ENCODE assay signal across 8 mouse cellular contexts in genomic region chr6:119903081-119903789, GRCm38 (mm10). TPM values are rescaled to one million over a fixed set of nuclear protein-coding genes. Genes with fewer than 3 reads are reported as not detected.
A peak's percentile ranks its signal among the peaks of the same experiment; 100 is the strongest.
DNase-seq lines count a peak whose midpoint lies in the region; ATAC-seq and TF ChIP-seq lines count a peak whose summit lies in the region.

No protein-coding gene starts in this region.

- WGBS in embryonic facial prominence, embryonic 15.5 days = 14% methylated on average over 15 of the region's 15 CpGs
- 22% methylated on average over 15 of the region's 15 CpGs for WGBS in limb, embryonic 14.5 days
- WGBS in stomach, embryonic 16.5 days = 14% methylated on average over 15 of the region's 15 CpGs

- TF ChIP-seq CTCF in C2C12 (IDR thresholded peaks at IDR 0.05; ENCODE audit: control insufficient read depth, insufficient read depth, insufficient read length) = no peak

- peak; percentile 35 to 44 for DNase-seq in cerebellum, postnatal 14 days
- no peak for DNase-seq in cerebellum, adult 11-12 months
- no peak for DNase-seq in limb, embryonic 14.5 days (ENCODE audit: low spot score)
- DNase-seq in left cerebral cortex, postnatal 36 days (ENCODE audit: low spot score in 2 of 2) = no peak
- no peak for DNase-seq in layer of hippocampus, postnatal 25 days (ENCODE audit: extremely low spot score in 1 of 2, low spot score in 1 of 2)

- H3K9me3 ChIP-seq in embryonic facial prominence, embryonic 15.5 days (replicated peaks) = no peaks in the 10 kb centered on the region
- no peaks in the 10 kb centered on the region for H3K9me3 ChIP-seq in limb, embryonic 14.5 days (ENCODE audit: control insufficient read depth, low read length)
- no peaks in the 10 kb centered on the region for H3K9me3 ChIP-seq in stomach, embryonic 16.5 days (replicated peaks; ENCODE audit: control insufficient read depth, low read length)

- H3K27me3 ChIP-seq in C2C12 (ENCODE audit: control insufficient read depth, insufficient read depth, insufficient read length) = no peaks in the 10 kb centered on the region
- no peaks in the 10 kb centered on the region for H3K27me3 ChIP-seq in embryonic facial prominence, embryonic 15.5 days
- no peaks in the 10 kb centered on the region for H3K27me3 ChIP-seq in limb, embryonic 14.5 days (ENCODE audit: control insufficient read depth, insufficient read depth, low read length)
- H3K27me3 ChIP-seq in stomach, embryonic 16.5 days (ENCODE audit: control insufficient read depth, insufficient read depth, low read length) = no peaks in the 10 kb centered on the region

- intact Hi-C loops in left cerebral cortex, postnatal 36 days (cut with DNase I) = loop anchor here (2.0 to 5.0 kb wide), 2 partner anchors 110 to 421 kb away; no protein-coding TSS in a partner anchor

- peaks cover 35% of the 10 kb centered on the region for H3K79me3 ChIP-seq in C2C12 (ENCODE audit: low read depth)

- peak overlapping the region; percentile 99 for H3K27ac ChIP-seq in embryonic facial prominence, embryonic 15.5 days (replicated peaks)
- peak overlapping the region; percentile 92 for H3K27ac ChIP-seq in limb, embryonic 14.5 days (replicated peaks; ENCODE audit: low read depth, low read length)
- peak overlapping the region; percentile 98 for H3K27ac ChIP-seq in stomach, embryonic 16.5 days (ENCODE audit: low read length)

- H3K79me2 ChIP-seq in C2C12 (ENCODE audit: control insufficient read depth, insufficient read depth) = peaks cover 57% of the 10 kb centered on the region

- peak overlapping the region; percentile 60 for H3K4me2 ChIP-seq in embryonic facial prominence, embryonic 15.5 days (replicated peaks)
- peak overlapping the region; percentile 77 for H3K4me2 ChIP-seq in limb, embryonic 14.5 days (replicated peaks; ENCODE audit: low read depth, low read length, severe bottlenecking)
- peak overlapping the region; percentile 84 for H3K4me2 ChIP-seq in stomach, embryonic 16.5 days (ENCODE audit: low read depth, low read length)

- TF ChIP-seq POLR2A in limb, embryonic 14.5 days (IDR thresholded peaks at IDR 0.05; ENCODE audit: borderline replicate concordance, extremely low read depth, insufficient read depth, insufficient read length) = no peak

- ATAC-seq in embryonic facial prominence, embryonic 15.5 days (ENCODE audit: insufficient number of reproducible peaks, low FRiP score, low TSS enrichment, low read depth) = no peak
- ATAC-seq in limb, embryonic 14.5 days (ENCODE audit: low FRiP score, low read depth) = peak; percentile 28; the same call in 1 of the 2 replicates
- ATAC-seq in stomach, embryonic 16.5 days (ENCODE audit: insufficient read depth, low FRiP score) = no peak; the same call in 1 of the 2 replicates

- H3K4me1 ChIP-seq in embryonic facial prominence, embryonic 15.5 days = peaks cover 6% of the 10 kb centered on the region
- peaks cover 5% of the 10 kb centered on the region for H3K4me1 ChIP-seq in limb, embryonic 14.5 days (ENCODE audit: control insufficient read depth, insufficient read depth, low read length)
- H3K4me1 ChIP-seq in stomach, embryonic 16.5 days (ENCODE audit: control insufficient read depth, insufficient read depth, low read length) = peaks cover 4% of the 10 kb centered on the region; the same call in 1 of the 2 replicates

- H3K36me3 ChIP-seq in C2C12 (ENCODE audit: control insufficient read depth, insufficient read depth) = peaks cover 5% of the 10 kb centered on the region
- H3K36me3 ChIP-seq in embryonic facial prominence, embryonic 15.5 days = no peaks in the 10 kb centered on the region
- H3K36me3 ChIP-seq in limb, embryonic 14.5 days (ENCODE audit: control insufficient read depth, insufficient read depth, low read length) = no peaks in the 10 kb centered on the region; the same call in 1 of the 2 replicates
- no peaks in the 10 kb centered on the region for H3K36me3 ChIP-seq in stomach, embryonic 16.5 days (ENCODE audit: control insufficient read depth, insufficient read depth, low read length)

- peak overlapping the region; percentile 99 for H3ac ChIP-seq in C2C12 (ENCODE audit: control insufficient read depth, insufficient read length, low read depth)

- peak overlapping the region; percentile 91 for H3K4me3 ChIP-seq in C2C12 (ENCODE audit: insufficient read depth, poor library complexity, severe bottlenecking)
- H3K4me3 ChIP-seq in embryonic facial prominence, embryonic 15.5 days (replicated peaks) = peak overlapping the region; percentile 94
- peak overlapping the region; percentile 90 for H3K4me3 ChIP-seq in limb, embryonic 14.5 days (replicated peaks; ENCODE audit: low read length)
- peak overlapping the region; percentile 94 for H3K4me3 ChIP-seq in stomach, embryonic 16.5 days (replicated peaks; ENCODE audit: low read length)

- peak overlapping the region; percentile 85 for H3K9ac ChIP-seq in embryonic facial prominence, embryonic 15.5 days
- H3K9ac ChIP-seq in limb, embryonic 14.5 days (ENCODE audit: low read depth, low read length, severe bottlenecking) = peak overlapping the region; percentile 94
- peak overlapping the region; percentile 94 for H3K9ac ChIP-seq in stomach, embryonic 16.5 days (ENCODE audit: low read length)

TF ChIP-seq in C2C12, 6 proteins besides CTCF, POLR2A, EP300 and RAD21:
- no peak for TF ChIP-seq FOSL1 (IDR thresholded peaks at IDR 0.05; ENCODE audit: insufficient read depth, low read length, poor library complexity, severe bottlenecking)
- TF ChIP-seq MAX (IDR thresholded peaks at IDR 0.05) = no peak
- TF ChIP-seq MYOG (IDR thresholded peaks at IDR 0.05; ENCODE audit: control insufficient read depth, extremely low read depth, insufficient read length) = no peak
- TF ChIP-seq MYOD1 (IDR thresholded peaks at IDR 0.05; ENCODE audit: control insufficient read depth, insufficient read length, low read depth) = no peak
- TF ChIP-seq CEBPB (IDR thresholded peaks at IDR 0.05; ENCODE audit: low read depth) = no peak
- no peak for TF ChIP-seq USF1 (IDR thresholded peaks at IDR 0.05; ENCODE audit: low read depth)

RNA-seq across cellular contexts. Expression of gene Rad52, which starts 0.7 kb away (rescaled TPM):
- 7.5 TPM for polyA plus RNA-seq in C2C12 (2012; fragmentation: generic; extraction: Trizol)
- 21.7 and 23.5 TPM in 2 replicates for polyA plus RNA-seq in embryonic facial prominence, embryonic 15.5 days (2015; fragmentation: Nextera tagmentation; extraction: Ambion mirVana)
- polyA plus RNA-seq in limb, embryonic 14.5 days (2012; rRNA removed) = 52.7 and 64.5 TPM in 2 replicates
- polyA plus RNA-seq in limb, embryonic 14.5 days (2014; fragmentation: Nextera tagmentation; extraction: Ambion mirVana) = 22.3 and 22.5 TPM in 2 replicates
- 19.4 and 21.1 TPM in 2 replicates for polyA plus RNA-seq in stomach, embryonic 16.5 days (2015; fragmentation: Nextera tagmentation; extraction: Ambion mirVana)
- total RNA-seq in left cerebral cortex, postnatal 36 days (2021) = 10 to 100 TPM; 37.8 to 51.5 TPM
- total RNA-seq in layer of hippocampus, postnatal 25 days (2021) = 10 to 100 TPM; 31.4 to 40.8 TPM

RNA-seq across cellular contexts. Expression of gene Erc1, which starts 55.3 kb away (rescaled TPM):
- 10.2 TPM for polyA plus RNA-seq in C2C12 (2012; fragmentation: generic; extraction: Trizol)
- 19.2 and 21.2 TPM in 2 replicates for polyA plus RNA-seq in embryonic facial prominence, embryonic 15.5 days (2015; fragmentation: Nextera tagmentation; extraction: Ambion mirVana)
- 18.2 and 19.1 TPM in 2 replicates for polyA plus RNA-seq in limb, embryonic 14.5 days (2012; rRNA removed)
- 29.3 and 30.9 TPM in 2 replicates for polyA plus RNA-seq in limb, embryonic 14.5 days (2014; fragmentation: Nextera tagmentation; extraction: Ambion mirVana)
- 11.0 and 12.6 TPM in 2 replicates for polyA plus RNA-seq in stomach, embryonic 16.5 days (2015; fragmentation: Nextera tagmentation; extraction: Ambion mirVana)
- 10 to 100 TPM; 46.0 to 54.0 TPM for total RNA-seq in left cerebral cortex, postnatal 36 days (2021)
- total RNA-seq in layer of hippocampus, postnatal 25 days (2021) = 10 to 100 TPM; 56.8 to 64.6 TPM

Comparison
In these comparisons a context has a peak if more than half of its experiments do, and no peak if none do; other contexts are left out.
1. DNase-seq: peak in cerebellum, postnatal 14 days (2 of 2); none in cerebellum, adult 11-12 months (single experiment), limb, embryonic 14.5 days (single experiment), left cerebral cortex, postnatal 36 days (0 of 2) and layer of hippocampus, postnatal 25 days (0 of 2).
2. Peak in every context shown above with its lines, with median percentiles within 50 percentile points of each other: H3K4me3 ChIP-seq, H3K27ac ChIP-seq, H3K4me2 ChIP-seq and H3K9ac ChIP-seq.